Mouse (Mus musculus) stomach, postnatal 0 days (tissue): ENCODE measurements around the gene Nuak2.

Source experiments
- CTCF ChIP-seq: IDR thresholded peaks from 2 replicates; pipeline ENCODE4 v1.5.1; 2016; ENCODE audit warnings: antibody characterized with exemption, low read depth, mild to moderate bottlenecking, moderate library complexity
- EP300 ChIP-seq: optimal IDR thresholded peaks from 2 replicates; pipeline ENCODE3; 2016; ENCODE audit warnings: antibody characterized with exemption

DNA sequence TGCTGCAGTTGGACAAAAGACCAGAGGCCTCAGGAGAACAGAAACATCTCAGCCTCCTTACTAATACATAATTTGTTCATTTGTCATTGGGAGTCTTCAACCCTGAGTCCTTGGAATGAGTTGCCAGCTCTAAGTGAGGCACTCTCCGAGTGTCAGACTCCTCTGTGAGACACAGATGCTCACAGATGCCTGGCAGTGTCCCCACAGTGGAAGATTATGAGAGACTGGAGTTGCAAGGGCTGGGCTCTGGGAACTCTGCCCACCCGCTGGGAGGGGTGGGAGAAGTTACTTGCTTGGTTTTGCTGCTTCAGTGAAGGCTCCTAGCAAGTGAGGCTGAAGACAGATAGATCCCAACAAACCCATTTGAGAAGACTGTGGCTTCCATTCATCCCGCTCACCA is 19.9 kb upstream of the Nuak2 start:
- no peak for TF ChIP-seq CTCF
- TF ChIP-seq EP300 = no peak
